Mouse (Mus musculus): Measurements from ENCODE around the gene Ranbp9. TPM values are rescaled to one million over a fixed set of nuclear protein-coding genes. Genes with fewer than 3 reads are reported as not detected.

The Ranbp9 gene
- polyA plus RNA-seq, 1 experiment from 2014 or later, result 22.9 TPM

- Histone ChIP-seq H3K27me3 (ENCODE audit: control insufficient read depth, insufficient read depth, low read length) (no peaks in the 10 kb centered on the region), H3K4me2 (replicated peaks; ENCODE audit: low read depth, low read length) (no peak overlapping the region), H3K27ac (ENCODE audit: low read depth, low read length) (no peak overlapping the region), H3K4me1 (replicated peaks; ENCODE audit: control insufficient read depth, insufficient read depth, low read length) (no peaks in the 10 kb centered on the region), H3K4me3 (ENCODE audit: low read depth, low read length) (no peak overlapping the region), H3K36me3 (ENCODE audit: control insufficient read depth, insufficient read depth, low read length) (no peaks in the 10 kb centered on the region), H3K9ac (ENCODE audit: low read depth, low read length) (no peak overlapping the region), H3K9me3 (ENCODE audit: control insufficient read depth, low read length) (no peaks in the 10 kb centered on the region)
- no peak for ATAC-seq (ENCODE audit: low FRiP score)
- WGBS, result 87% methylated on average over 14 of the region's 14 CpGs
- no peak for DNase-seq (ENCODE audit: low spot score)
These were observed 124.5 kb downstream of the Ranbp9 start for GRCm38 (mm10) chr13:43356346-43357125.

GRCm38 (mm10) chr13:43354362-43354761 lies 126.7 kb downstream of the Ranbp9 start:
- no peak overlapping the region for H3K27ac ChIP-seq (ENCODE audit: low read depth, low read length)
- H3K9me3 ChIP-seq (ENCODE audit: control insufficient read depth, low read length), result no peaks in the 10 kb centered on the region
- ATAC-seq (ENCODE audit: low FRiP score) (no peak), DNase-seq (ENCODE audit: low spot score) (no peak)
- no peak overlapping the region for H3K4me2 ChIP-seq (replicated peaks; ENCODE audit: low read depth, low read length)
- H3K36me3 ChIP-seq (ENCODE audit: control insufficient read depth, insufficient read depth, low read length), result no peaks in the 10 kb centered on the region
- no peaks in the 10 kb centered on the region for H3K27me3 ChIP-seq (ENCODE audit: control insufficient read depth, insufficient read depth, low read length)
- H3K9ac ChIP-seq (ENCODE audit: low read depth, low read length), result no peak overlapping the region
- WGBS, result 87% methylated on average over 12 of the region's 12 CpGs
- H3K4me3 ChIP-seq (ENCODE audit: low read depth, low read length), result no peak overlapping the region
- no peaks in the 10 kb centered on the region for H3K4me1 ChIP-seq (replicated peaks; ENCODE audit: control insufficient read depth, insufficient read depth, low read length)

GRCm38 (mm10) chr13:43353356-43353755 lies 127.7 kb downstream of the Ranbp9 start:
- no peak overlapping the region for H3K4me3 ChIP-seq (ENCODE audit: low read depth, low read length)
- H3K9me3 ChIP-seq (ENCODE audit: control insufficient read depth, low read length), result no peaks in the 10 kb centered on the region
- H3K4me1 ChIP-seq (replicated peaks; ENCODE audit: control insufficient read depth, insufficient read depth, low read length), result no peaks in the 10 kb centered on the region
- ATAC-seq (ENCODE audit: low FRiP score) (no peak), DNase-seq (ENCODE audit: low spot score) (no peak)
- H3K27ac ChIP-seq (ENCODE audit: low read depth, low read length), result no peak overlapping the region
- H3K36me3 ChIP-seq (ENCODE audit: control insufficient read depth, insufficient read depth, low read length), result no peaks in the 10 kb centered on the region
- no peaks in the 10 kb centered on the region for H3K27me3 ChIP-seq (ENCODE audit: control insufficient read depth, insufficient read depth, low read length)
- no peak overlapping the region for H3K9ac ChIP-seq (ENCODE audit: low read depth, low read length)
- 72% methylated on average over 4 of the region's 4 CpGs for WGBS
- no peak overlapping the region for H3K4me2 ChIP-seq (replicated peaks; ENCODE audit: low read depth, low read length)

Other genes starting within 250 kb of the Ranbp9 start
- 0.71 and 0.77 TPM in 2 replicates for gene Gfod1, start 177.1 kb downstream of the Ranbp9 start, polyA plus RNA-seq (2014; fragmentation: Nextera tagmentation; extraction: Ambion mirVana)
- 23.7 and 25.6 TPM in 2 replicates for gene Sirt5, start 115.8 kb downstream of the Ranbp9 start, polyA plus RNA-seq (2014; fragmentation: Nextera tagmentation; extraction: Ambion mirVana)
- 201 and 215 TPM in 2 replicates for gene Nol7, start 82.9 kb downstream of the Ranbp9 start, polyA plus RNA-seq (2014; fragmentation: Nextera tagmentation; extraction: Ambion mirVana)
- 9.8 and 10.8 TPM in 2 replicates for gene Mcur1, start 78.9 kb upstream of the Ranbp9 start, polyA plus RNA-seq (2014; fragmentation: Nextera tagmentation; extraction: Ambion mirVana)
- gene Rnf182, start 134.4 kb upstream of the Ranbp9 start, polyA plus RNA-seq (2014; fragmentation: Nextera tagmentation; extraction: Ambion mirVana), result 9.9 and 10.4 TPM in 2 replicates

All from hindbrain, embryonic 11.5 days (tissue).